Mouse (Mus musculus): ENCODE measurements around the gene Dctn2.

GRCm38 (mm10) chr10:127322669-127323068, 56.5 kb downstream of the Dctn2 start:
- no peak for TF ChIP-seq CTCF (IDR thresholded peaks at IDR 0.05; ENCODE audit: borderline replicate concordance, insufficient read depth, low read length)
- no peak for TF ChIP-seq POLR2A (IDR thresholded peaks at IDR 0.05; ENCODE audit: low read depth, low read length)
